Mouse (Mus musculus) liver, postnatal 0 days (tissue): ENCODE results near the gene Crtc1. TPM values are rescaled to one million over a fixed set of nuclear protein-coding genes. Genes with fewer than 3 reads are reported as not detected.

Source experiments
- ATAC-seq: fragments of 200-750 bp; cut with Nextera tagmentation; 2 replicates; pipeline ENCODE4 v1.8.0; 2017; ENCODE audit warnings: mild to moderate bottlenecking, moderate library complexity
- DNase-seq: peaks from one replicate; pipeline ENCODE4 v3.0.0-alpha.2; 2016
- H3K27ac ChIP-seq: fragments of 300-500 bp; sonication (generic); 2 replicates; pipeline ENCODE4 v1.5.1; 2014; ENCODE audit warnings: antibody characterized with exemption, moderate library complexity, mild to moderate bottlenecking, low read depth
- H3K27me3 ChIP-seq: fragments of 300-500 bp; sonication (generic); 2 replicates; pipeline ENCODE4 v1.6.1; 2014; ENCODE audit warnings: low read length, control low read depth, mixed read lengths; ENCODE audit not compliant: insufficient read depth
- H3K36me3 ChIP-seq: fragments of 300-500 bp; sonication (generic); replicated peaks from 2 replicates; pipeline ENCODE4 v1.6.1; 2014; ENCODE audit warnings: mild to moderate bottlenecking, control low read depth, low read length, moderate library complexity, mixed read lengths; ENCODE audit not compliant: insufficient read depth
- H3K4me1 ChIP-seq: fragments of 300-500 bp; sonication (generic); 2 replicates; pipeline ENCODE4 v1.6.1; 2014; ENCODE audit warnings: antibody characterized with exemption, mild to moderate bottlenecking, control low read depth; ENCODE audit not compliant: insufficient read depth
- H3K4me2 ChIP-seq: fragments of 300-500 bp; sonication (generic); 2 replicates; pipeline ENCODE4 v1.6.1; 2014; ENCODE audit warnings: low read depth, mild to moderate bottlenecking, low read length, moderate library complexity, mixed read lengths
- H3K4me3 ChIP-seq: fragments of 300-500 bp; sonication (generic); 2 replicates; pipeline ENCODE4 v1.5.1; 2014; ENCODE audit warnings: low read depth, low read length
- H3K9ac ChIP-seq: fragments of 300-500 bp; sonication (generic); replicated peaks from 2 replicates; pipeline ENCODE4 v1.6.1; 2014; ENCODE audit warnings: mild to moderate bottlenecking, moderate library complexity
- H3K9me3 ChIP-seq: fragments of 300-500 bp; sonication (generic); 2 replicates; pipeline ENCODE4 v1.6.1; 2016; ENCODE audit warnings: mild to moderate bottlenecking, control low read depth, low read length, mixed read lengths
- CTCF ChIP-seq: sonication (generic); IDR thresholded peaks from 2 replicates; pipeline ENCODE4 v1.5.1; 2016; ENCODE audit warnings: antibody characterized with exemption, low read depth
- EP300 ChIP-seq: IDR thresholded peaks from 2 replicates; pipeline ENCODE4 v1.6.1; 2016; ENCODE audit warnings: antibody characterized with exemption, low read depth, mild to moderate bottlenecking
- WGBS: fragments of 180-500 bp; shearing (Covaris S2); extraction: QIAGEN DNeasy Blood & Tissue Kit; methylation state at CpG from one replicate; pipeline ENCODE4 v1.1.7; 2014; ENCODE audit not compliant: insufficient replicate concordance; 5-methylcytosine and 5-hydroxymethylcytosine counted together
- polyA plus RNA-seq: library from polyadenylated mRNA; unstranded; fragments of >200 nt; fragmentation: Nextera tagmentation; extraction: Ambion mirVana; gene quantifications from 2 replicates; pipeline ENCODE4 v1.2.1, GENCODE M21; 2015

Crtc1 gene
- polyA plus RNA-seq, 1 experiment from 2014 or later, result 2.6 TPM

DNA sequence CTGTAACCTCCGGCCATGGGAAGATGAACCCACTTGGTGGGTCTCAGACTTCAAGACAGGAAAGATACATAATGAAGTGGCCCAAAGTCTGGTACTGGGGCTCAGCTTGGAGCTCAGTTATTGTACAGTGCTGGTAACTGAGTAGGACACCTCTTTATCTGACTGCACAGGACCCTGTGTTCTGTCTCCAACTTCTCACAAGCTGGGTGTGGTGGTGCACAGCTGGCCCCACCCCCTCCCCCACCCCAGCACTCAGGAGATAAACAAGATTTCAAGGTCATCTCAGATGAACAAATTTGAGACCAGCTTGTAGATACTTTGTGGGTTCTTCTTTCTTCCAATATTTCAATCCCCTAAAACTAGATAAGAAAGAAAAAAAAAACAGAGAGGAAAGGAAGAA, 83.3 kb downstream of the Crtc1 start:
- H3K9me3 ChIP-seq, result no peaks in the 10 kb centered on the region
- no peaks in the 10 kb centered on the region for H3K27me3 ChIP-seq
- peak; percentile 72 for TF ChIP-seq EP300
- no peak for TF ChIP-seq CTCF
- H3K4me2 ChIP-seq, result peak overlapping the region; percentile 38
- no peak overlapping the region for H3K4me3 ChIP-seq
- H3K36me3 ChIP-seq, result no peaks in the 10 kb centered on the region
- peaks cover 46% of the 10 kb centered on the region for H3K4me1 ChIP-seq
- no peak overlapping the region for H3K9ac ChIP-seq
- WGBS, result 39% methylated on average over 1 of the region's 1 CpGs
- DNase-seq, result no peak
- peak; percentile 22 for ATAC-seq
- peak overlapping the region; percentile 83 for H3K27ac ChIP-seq

- Histone ChIP-seq H3K4me3 (peak overlapping the region; percentile 91), H3K36me3 (peaks cover 8% of the 10 kb centered on the region), H3K9ac (peak overlapping the region; percentile 49), H3K4me2 (peak overlapping the region; percentile 71), H3K27ac (peak overlapping the region; percentile 85), H3K27me3 (no peaks in the 10 kb centered on the region), H3K9me3 (no peaks in the 10 kb centered on the region), H3K4me1 (peaks cover 59% of the 10 kb centered on the region)
- ATAC-seq (no peak), DNase-seq (no peak)
- 25% methylated on average over 4 of the region's 4 CpGs for WGBS
- TF ChIP-seq CTCF (no peak), EP300 (no peak)
These were observed 85.4 kb downstream of the Crtc1 start for GRCm38 (mm10) chr8:70354004-70354403.

- no peaks in the 10 kb centered on the region for H3K27me3 ChIP-seq
- peaks cover 15% of the 10 kb centered on the region for H3K36me3 ChIP-seq
- no peaks in the 10 kb centered on the region for H3K9me3 ChIP-seq
- peak within 1 kb of the TSS; percentile 100 for H3K9ac ChIP-seq
- H3K4me3 ChIP-seq, result peak within 1 kb of the TSS; percentile 91
- H3K4me1 ChIP-seq, result peaks cover 66% of the 10 kb centered on the region
- under 1% methylated on average over 60 of the region's 69 CpGs for WGBS
- DNase-seq (peak; percentile 100), ATAC-seq (peak; percentile 89)
- peak within 1 kb of the TSS; percentile 96 for H3K4me2 ChIP-seq
- no peak for TF ChIP-seq CTCF
- no peak for TF ChIP-seq EP300
- H3K27ac ChIP-seq, result peak within 1 kb of the TSS; percentile 98
These were observed 86.1 kb downstream of the Crtc1 start, which contains the start of gene Upf1 for GRCm38 (mm10) chr8:70353194-70353817. Gene Upf1 (minus strand): TSS chr8:70353278.

DNA sequence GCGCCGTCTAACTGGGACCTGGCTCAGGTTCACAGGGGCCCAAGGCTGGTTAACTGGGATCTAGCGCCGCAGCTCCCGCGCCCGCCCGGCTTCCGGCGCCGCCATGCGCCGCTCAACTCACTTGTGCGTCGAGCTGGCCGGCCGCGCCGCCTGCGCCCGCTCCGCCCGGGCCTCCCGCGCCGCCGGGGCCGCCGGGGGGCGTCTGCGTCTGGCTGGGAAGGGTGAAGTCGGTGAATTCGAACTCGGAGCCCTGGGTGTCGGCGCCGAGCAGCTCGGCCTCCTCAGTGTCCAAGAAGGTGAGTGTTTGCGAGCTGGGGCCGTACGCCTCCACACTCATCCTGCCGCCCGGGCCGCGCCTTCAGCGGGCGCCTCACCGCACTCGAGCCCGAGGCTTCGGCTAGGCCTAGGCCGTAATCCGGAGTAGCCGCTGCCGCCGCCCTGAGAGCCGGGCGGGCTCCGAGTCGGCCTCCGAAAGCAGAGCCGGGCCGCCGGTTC, 86.7 kb downstream of the Crtc1 start:
- WGBS, result under 1% methylated on average over 45 of the region's 64 CpGs
- Histone ChIP-seq H3K27me3 (no peaks in the 10 kb centered on the region), H3K9me3 (no peaks in the 10 kb centered on the region), H3K27ac (peak overlapping the region; percentile 98), H3K4me2 (peak overlapping the region; percentile 96), H3K4me3 (peak overlapping the region; percentile 91), H3K36me3 (peaks cover 21% of the 10 kb centered on the region), H3K9ac (peak overlapping the region; percentile 100), H3K4me1 (peaks cover 72% of the 10 kb centered on the region)
- DNase-seq (no peak), ATAC-seq (peak; percentile 58)
- no peak for TF ChIP-seq EP300
- TF ChIP-seq CTCF, result no peak

- H3K9ac ChIP-seq, result peak overlapping the region; percentile 100
- DNase-seq (no peak), ATAC-seq (no peak)
- peak overlapping the region; percentile 96 for H3K4me2 ChIP-seq
- peaks cover 26% of the 10 kb centered on the region for H3K36me3 ChIP-seq
- H3K27me3 ChIP-seq, result no peaks in the 10 kb centered on the region
- H3K27ac ChIP-seq, result peak overlapping the region; percentile 98
- WGBS, result 23% methylated on average over 3 of the region's 3 CpGs
- H3K9me3 ChIP-seq, result no peaks in the 10 kb centered on the region
- TF ChIP-seq CTCF, result no peak
- no peak for TF ChIP-seq EP300
- H3K4me3 ChIP-seq, result peak overlapping the region; percentile 91
- H3K4me1 ChIP-seq, result peaks cover 73% of the 10 kb centered on the region
These were observed 87.4 kb downstream of the Crtc1 start for GRCm38 (mm10) chr8:70352000-70352384.

DNA sequence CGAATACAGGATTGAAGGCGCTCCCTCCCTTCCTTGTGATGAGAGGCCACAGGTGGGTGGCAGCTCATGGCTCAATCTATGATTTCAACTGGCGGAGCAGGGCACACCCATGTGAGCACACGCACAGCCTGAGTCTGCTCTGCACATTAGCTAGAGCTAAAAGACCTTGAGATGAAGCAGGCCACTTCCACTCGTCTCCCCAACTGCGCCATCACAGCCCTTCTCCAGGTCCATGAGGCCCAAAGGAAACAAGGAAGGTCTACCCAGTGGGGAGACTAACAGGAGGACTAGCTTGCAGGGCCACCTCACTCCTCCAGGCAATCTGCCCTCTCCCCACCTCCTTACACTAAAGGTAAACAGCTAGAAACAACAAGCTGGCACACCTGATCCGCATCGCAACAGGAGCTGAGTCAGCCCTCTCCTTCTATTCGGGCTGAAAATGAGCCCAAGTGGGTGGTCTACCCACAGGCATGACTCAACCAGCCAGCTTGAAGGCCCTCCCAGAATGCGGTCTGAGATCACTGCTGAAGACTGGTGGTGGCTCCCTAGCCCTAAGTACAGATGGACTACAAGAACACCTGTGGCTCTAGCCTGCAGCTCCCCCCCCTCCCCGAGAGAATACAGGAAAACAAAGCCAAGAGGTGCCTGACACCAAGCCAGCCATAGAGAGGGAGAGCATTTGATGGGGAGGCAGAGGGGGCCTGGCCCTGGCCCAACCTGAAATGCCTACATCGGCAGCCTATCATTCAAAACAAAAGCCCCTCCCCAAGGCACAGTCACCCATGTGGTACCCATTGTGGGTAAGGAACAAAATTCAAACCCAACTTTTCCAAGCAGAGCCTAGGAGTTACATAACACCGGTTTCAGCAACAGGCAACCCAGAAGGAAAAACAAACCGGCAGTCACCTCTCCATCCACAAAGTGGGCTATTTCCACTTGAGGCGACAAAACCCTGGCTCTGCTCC, 88.1 kb downstream of the Crtc1 start:
- TF ChIP-seq CTCF (no peak), EP300 (no peak)
- Histone ChIP-seq H3K36me3 (peaks cover 29% of the 10 kb centered on the region), H3K9me3 (no peaks in the 10 kb centered on the region), H3K27ac (peak overlapping the region; percentile 98), H3K9ac (peak overlapping the region; percentile 100), H3K27me3 (no peaks in the 10 kb centered on the region), H3K4me2 (peak overlapping the region; percentile 96), H3K4me1 (peaks cover 71% of the 10 kb centered on the region), H3K4me3 (peak overlapping the region; percentile 91)
- no peak for ATAC-seq
- 33% methylated on average over 15 of the region's 15 CpGs for WGBS
- no peak for DNase-seq
